Mouse (Mus musculus): ENCODE results near the gene Igfbp4. TPM values are rescaled to one million over a fixed set of nuclear protein-coding genes. Genes with fewer than 3 reads are reported as not detected.

Gene Igfbp4
- total RNA-seq, 1 experiment: 38.8 TPM

- no peaks in the 10 kb centered on the region for H3K36me3 ChIP-seq (ENCODE audit: control insufficient read depth, insufficient read depth, low read length, poor library complexity, severe bottlenecking)
- no peak for DNase-seq (ENCODE audit: low read depth, low spot score)
- TF ChIP-seq HCFC1 (IDR thresholded peaks at IDR 0.05; ENCODE audit: borderline replicate concordance, insufficient read depth, low read length) (no peak), ZNF384 (IDR thresholded peaks at IDR 0.05; ENCODE audit: low read depth, low read length) (no peak), ZC3H11A (IDR thresholded peaks at IDR 0.05; ENCODE audit: borderline replicate concordance, low read depth, low read length) (no peak), MAFK (IDR thresholded peaks at IDR 0.05; ENCODE audit: insufficient read depth, low read depth, low read length) (no peak), CHD2 (IDR thresholded peaks at IDR 0.05; ENCODE audit: low read depth, low read length) (no peak)
- in situ Hi-C loops (cut with MboI; ENCODE audit: low sequenced_read_pairs in 2 of 2, unreplicated experiment in 2 of 2): no loop called here
- peaks cover 0 to 6% of the 10 kb centered on the region in 2 experiments; a peak in 1 of 4 replicates for H3K4me1 ChIP-seq (ENCODE audit: control insufficient read depth in 2 of 2, insufficient read depth in 2 of 2, low read length in 2 of 2, poor library complexity in 1 of 2)
- H3K9me3 ChIP-seq (ENCODE audit: control insufficient read depth, insufficient read depth, low read depth, low read length): no peaks in the 10 kb centered on the region
- H3K9ac ChIP-seq (ENCODE audit: insufficient read depth, low read depth, low read length, poor library complexity, severe bottlenecking): no peak overlapping the region
- no peak overlapping the region for H3K27ac ChIP-seq (ENCODE audit: insufficient read depth, low read depth, low read length, poor library complexity, severe bottlenecking)
- no peak overlapping the region for H3K4me3 ChIP-seq (ENCODE audit: insufficient read depth in 1 of 2, low read depth in 1 of 2, low read length in 2 of 2, poor library complexity in 1 of 2, severe bottlenecking in 1 of 2)
These were observed 14.8 kb downstream of the Igfbp4 start for GRCm38 (mm10) chr11:99055571-99056452.

DNA sequence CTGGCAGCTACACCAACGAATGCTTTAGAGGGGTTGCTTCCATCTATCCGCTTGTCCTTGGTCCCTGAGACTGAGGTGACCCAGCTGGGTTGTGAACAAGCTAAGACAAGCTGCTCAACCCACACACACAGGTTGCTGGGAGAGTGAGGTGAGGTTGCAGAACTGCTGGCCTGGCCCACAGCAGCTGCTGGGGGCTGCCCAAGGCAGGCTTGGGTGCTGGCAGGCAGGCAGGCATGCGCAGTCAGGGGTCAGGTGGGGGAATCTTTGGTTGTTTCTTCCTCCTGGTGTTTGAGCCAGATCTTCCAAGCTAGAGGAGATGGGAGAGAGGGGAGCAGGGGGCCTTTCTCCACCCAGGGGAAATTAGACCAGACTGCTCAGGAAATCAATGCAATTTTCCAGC lies 19.4 kb downstream of the Igfbp4 start:
- H3K36me3 ChIP-seq (ENCODE audit: control insufficient read depth, insufficient read depth, low read length, poor library complexity, severe bottlenecking): no peaks in the 10 kb centered on the region
- peaks cover 6 to 15% of the 10 kb centered on the region in 2 experiments; a peak in 2 of 4 replicates for H3K4me1 ChIP-seq (ENCODE audit: control insufficient read depth in 2 of 2, insufficient read depth in 2 of 2, low read length in 2 of 2, poor library complexity in 1 of 2)
- TF ChIP-seq ZC3H11A (IDR thresholded peaks at IDR 0.05; ENCODE audit: borderline replicate concordance, low read depth, low read length): no peak
- TF ChIP-seq CHD2 (IDR thresholded peaks at IDR 0.05; ENCODE audit: low read depth, low read length): no peak
- H3K9me3 ChIP-seq (ENCODE audit: control insufficient read depth, insufficient read depth, low read depth, low read length): no peaks in the 10 kb centered on the region
- DNase-seq (ENCODE audit: low read depth, low spot score): no peak
- in situ Hi-C loops (cut with MboI; ENCODE audit: low sequenced_read_pairs in 2 of 2, unreplicated experiment in 2 of 2): no loop called here
- H3K9ac ChIP-seq (ENCODE audit: insufficient read depth, low read depth, low read length, poor library complexity, severe bottlenecking): no peak overlapping the region
- H3K4me3 ChIP-seq (ENCODE audit: insufficient read depth in 1 of 2, low read depth in 1 of 2, low read length in 2 of 2, poor library complexity in 1 of 2, severe bottlenecking in 1 of 2): no peak overlapping the region
- no peak overlapping the region for H3K27ac ChIP-seq (ENCODE audit: insufficient read depth, low read depth, low read length, poor library complexity, severe bottlenecking)

DNA sequence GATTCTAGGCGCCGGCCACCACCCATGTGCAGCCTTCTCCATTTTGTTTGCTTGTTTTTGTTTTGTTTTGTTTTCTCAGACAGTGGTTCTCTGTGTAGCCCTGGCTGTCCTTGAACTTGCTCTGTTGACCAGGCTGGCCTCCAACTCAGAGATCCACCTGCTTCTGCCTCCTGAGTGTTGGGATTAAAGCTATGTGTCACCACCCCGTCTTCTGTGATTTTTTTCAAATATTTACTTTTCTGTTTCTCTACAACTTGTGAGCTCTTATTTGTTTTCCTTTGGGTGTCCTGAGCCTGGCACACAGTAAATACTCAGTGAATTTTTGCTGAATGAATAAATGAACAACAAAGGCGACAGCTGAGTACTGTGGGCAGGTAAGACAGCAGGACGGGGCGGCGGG lies 21.6 kb downstream of the Igfbp4 start:
- Histone ChIP-seq H3K9me3 (ENCODE audit: control insufficient read depth, insufficient read depth, low read depth, low read length) (no peaks in the 10 kb centered on the region), H3K4me3 (ENCODE audit: insufficient read depth in 1 of 2, low read depth in 1 of 2, low read length in 2 of 2, poor library complexity in 1 of 2, severe bottlenecking in 1 of 2) (no peak overlapping the region), H3K36me3 (ENCODE audit: control insufficient read depth, insufficient read depth, low read length, poor library complexity, severe bottlenecking) (no peaks in the 10 kb centered on the region), H3K9ac (ENCODE audit: insufficient read depth, low read depth, low read length, poor library complexity, severe bottlenecking) (no peak overlapping the region), H3K4me1 (ENCODE audit: control insufficient read depth in 2 of 2, insufficient read depth in 2 of 2, low read length in 2 of 2, poor library complexity in 1 of 2) (peaks cover 6 to 19% of the 10 kb centered on the region in 2 experiments; a peak in 2 of 4 replicates), H3K27ac (ENCODE audit: insufficient read depth, low read depth, low read length, poor library complexity, severe bottlenecking) (no peak overlapping the region)
- in situ Hi-C loops (cut with MboI; ENCODE audit: low sequenced_read_pairs in 2 of 2, unreplicated experiment in 2 of 2): no loop called here
- TF ChIP-seq HCFC1 (IDR thresholded peaks at IDR 0.05; ENCODE audit: borderline replicate concordance, insufficient read depth, low read length) (no peak), MAFK (IDR thresholded peaks at IDR 0.05; ENCODE audit: insufficient read depth, low read depth, low read length) (no peak), ZC3H11A (IDR thresholded peaks at IDR 0.05; ENCODE audit: borderline replicate concordance, low read depth, low read length) (no peak), ZNF384 (IDR thresholded peaks at IDR 0.05; ENCODE audit: low read depth, low read length) (no peak), CHD2 (IDR thresholded peaks at IDR 0.05; ENCODE audit: low read depth, low read length) (no peak)
- no peak for DNase-seq (ENCODE audit: low read depth, low spot score)

GRCm38 (mm10) chr11:99063406-99064131 lies 22.5 kb downstream of the Igfbp4 start:
- DNase-seq (ENCODE audit: low read depth, low spot score): no peak
- Histone ChIP-seq H3K9me3 (ENCODE audit: control insufficient read depth, insufficient read depth, low read depth, low read length) (no peaks in the 10 kb centered on the region), H3K27ac (ENCODE audit: insufficient read depth, low read depth, low read length, poor library complexity, severe bottlenecking) (no peak overlapping the region), H3K9ac (ENCODE audit: insufficient read depth, low read depth, low read length, poor library complexity, severe bottlenecking) (no peak overlapping the region), H3K4me1 (ENCODE audit: control insufficient read depth in 2 of 2, insufficient read depth in 2 of 2, low read length in 2 of 2, poor library complexity in 1 of 2) (peaks cover 6 to 19% of the 10 kb centered on the region in 2 experiments; a peak in 2 of 4 replicates), H3K36me3 (ENCODE audit: control insufficient read depth, insufficient read depth, low read length, poor library complexity, severe bottlenecking) (no peaks in the 10 kb centered on the region), H3K4me3 (ENCODE audit: insufficient read depth in 1 of 2, low read depth in 1 of 2, low read length in 2 of 2, poor library complexity in 1 of 2, severe bottlenecking in 1 of 2) (no peak overlapping the region)
- TF ChIP-seq CHD2 (IDR thresholded peaks at IDR 0.05; ENCODE audit: low read depth, low read length): no peak
- TF ChIP-seq HCFC1 (IDR thresholded peaks at IDR 0.05; ENCODE audit: borderline replicate concordance, insufficient read depth, low read length): no peak
- TF ChIP-seq ZC3H11A (IDR thresholded peaks at IDR 0.05; ENCODE audit: borderline replicate concordance, low read depth, low read length): no peak
- TF ChIP-seq MAFK (IDR thresholded peaks at IDR 0.05; ENCODE audit: insufficient read depth, low read depth, low read length): no peak
- in situ Hi-C loops (cut with MboI; ENCODE audit: low sequenced_read_pairs in 2 of 2, unreplicated experiment in 2 of 2): no loop called here
